Mouse (Mus musculus): ENCODE results near the gene Zfp362. TPM values are rescaled to one million over a fixed set of nuclear protein-coding genes. Genes with fewer than 3 reads are reported as not detected.

Gene Zfp362
- polyA plus RNA-seq, 1 experiment from 2014 or later, result 32.3 TPM

DNA sequence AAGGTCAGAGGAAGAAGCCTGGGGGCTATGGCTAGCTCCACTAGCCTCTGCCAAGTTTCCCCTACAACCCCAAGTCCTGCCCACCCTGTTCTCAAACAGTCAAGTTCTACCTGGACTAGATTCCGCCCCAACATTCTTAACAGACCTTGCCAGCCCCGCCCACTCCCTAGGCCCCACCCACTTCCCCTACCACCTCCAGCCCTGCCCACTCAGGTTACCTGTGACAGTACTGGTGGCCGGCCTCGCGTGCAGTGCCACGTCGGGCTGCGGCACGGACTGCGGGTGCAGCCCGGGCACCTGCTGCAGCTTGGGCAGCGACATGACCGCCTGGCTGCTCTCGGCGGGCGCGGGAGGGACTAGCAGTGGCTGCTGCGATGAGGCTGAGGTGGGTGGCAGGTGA, 16.2 kb downstream of the Zfp362 start:
- H3K9ac ChIP-seq (replicated peaks; ENCODE audit: low read depth, low read length), result no peak overlapping the region
- H3K4me1 ChIP-seq (ENCODE audit: control insufficient read depth, insufficient read depth, low read length), result no peaks in the 10 kb centered on the region
- H3K4me2 ChIP-seq (replicated peaks; ENCODE audit: low read depth, low read length), result no peak overlapping the region
- H3K27me3 ChIP-seq (ENCODE audit: control insufficient read depth, insufficient read depth, low read length), result no peaks in the 10 kb centered on the region
- H3K9me3 ChIP-seq (ENCODE audit: control insufficient read depth, low read depth, low read length), result no peaks in the 10 kb centered on the region
- H3K36me3 ChIP-seq (ENCODE audit: control insufficient read depth, insufficient read depth, low read length), result peaks cover 52% of the 10 kb centered on the region
- peak; percentile 51 for ATAC-seq (ENCODE audit: insufficient number of reproducible peaks, insufficient read depth, low FRiP score, low read depth)
- no peak overlapping the region for H3K4me3 ChIP-seq (ENCODE audit: low read depth, low read length)
- WGBS, result 43% methylated on average over 18 of the region's 18 CpGs
- no peak overlapping the region for H3K27ac ChIP-seq (ENCODE audit: low read length)

GRCm38 (mm10) chr4:128788108-128788507, 17.7 kb downstream of the Zfp362 start:
- Histone ChIP-seq H3K4me1 (ENCODE audit: control insufficient read depth, insufficient read depth, low read length) (no peaks in the 10 kb centered on the region), H3K36me3 (ENCODE audit: control insufficient read depth, insufficient read depth, low read length) (peaks cover 56% of the 10 kb centered on the region), H3K27me3 (ENCODE audit: control insufficient read depth, insufficient read depth, low read length) (no peaks in the 10 kb centered on the region), H3K9me3 (ENCODE audit: control insufficient read depth, low read depth, low read length) (no peaks in the 10 kb centered on the region), H3K4me3 (ENCODE audit: low read depth, low read length) (no peak overlapping the region), H3K4me2 (replicated peaks; ENCODE audit: low read depth, low read length) (no peak overlapping the region), H3K27ac (ENCODE audit: low read length) (no peak overlapping the region), H3K9ac (replicated peaks; ENCODE audit: low read depth, low read length) (no peak overlapping the region)
- no peak for ATAC-seq (ENCODE audit: insufficient number of reproducible peaks, insufficient read depth, low FRiP score, low read depth)
- WGBS, result 91% methylated on average over 4 of the region's 4 CpGs

GRCm38 (mm10) chr4:128787023-128787939, 18.6 kb downstream of the Zfp362 start:
- WGBS, result 92% methylated on average over 24 of the region's 24 CpGs

GRCm38 (mm10) chr4:128785921-128786654, 19.8 kb downstream of the Zfp362 start:
- Histone ChIP-seq H3K4me2 (replicated peaks; ENCODE audit: low read depth, low read length) (no peak overlapping the region), H3K4me3 (ENCODE audit: low read depth, low read length) (no peak overlapping the region), H3K27me3 (ENCODE audit: control insufficient read depth, insufficient read depth, low read length) (no peaks in the 10 kb centered on the region), H3K36me3 (ENCODE audit: control insufficient read depth, insufficient read depth, low read length) (peaks cover 73% of the 10 kb centered on the region), H3K9me3 (ENCODE audit: control insufficient read depth, low read depth, low read length) (no peaks in the 10 kb centered on the region), H3K4me1 (ENCODE audit: control insufficient read depth, insufficient read depth, low read length) (no peaks in the 10 kb centered on the region), H3K9ac (replicated peaks; ENCODE audit: low read depth, low read length) (no peak overlapping the region), H3K27ac (ENCODE audit: low read length) (no peak overlapping the region)
- WGBS, result 93% methylated on average over 11 of the region's 11 CpGs
- ATAC-seq (ENCODE audit: insufficient number of reproducible peaks, insufficient read depth, low FRiP score, low read depth), result 0 out of 2 replicates have a peak, but pooled peaks have one; percentile 10

More at GRCm38 (mm10) chr4:128787023-128787939, 18.6 kb downstream of the Zfp362 start:
- Histone ChIP-seq H3K27ac (ENCODE audit: low read length) (no peak overlapping the region), H3K36me3 (ENCODE audit: control insufficient read depth, insufficient read depth, low read length) (peaks cover 61% of the 10 kb centered on the region), H3K9ac (replicated peaks; ENCODE audit: low read depth, low read length) (no peak overlapping the region), H3K4me3 (ENCODE audit: low read depth, low read length) (no peak overlapping the region), H3K4me2 (replicated peaks; ENCODE audit: low read depth, low read length) (no peak overlapping the region), H3K4me1 (ENCODE audit: control insufficient read depth, insufficient read depth, low read length) (no peaks in the 10 kb centered on the region), H3K9me3 (ENCODE audit: control insufficient read depth, low read depth, low read length) (no peaks in the 10 kb centered on the region), H3K27me3 (ENCODE audit: control insufficient read depth, insufficient read depth, low read length) (no peaks in the 10 kb centered on the region)
- no peak for ATAC-seq (ENCODE audit: insufficient number of reproducible peaks, insufficient read depth, low FRiP score, low read depth)

GRCm38 (mm10) chr4:128784950-128785631, 20.8 kb downstream of the Zfp362 start:
- H3K36me3 ChIP-seq (ENCODE audit: control insufficient read depth, insufficient read depth, low read length), result peaks cover 81% of the 10 kb centered on the region
- H3K4me1 ChIP-seq (ENCODE audit: control insufficient read depth, insufficient read depth, low read length), result no peaks in the 10 kb centered on the region
- H3K9ac ChIP-seq (replicated peaks; ENCODE audit: low read depth, low read length), result no peak overlapping the region
- H3K27ac ChIP-seq (ENCODE audit: low read length), result no peak overlapping the region
- no peak overlapping the region for H3K4me2 ChIP-seq (replicated peaks; ENCODE audit: low read depth, low read length)
- WGBS, result 90% methylated on average over 15 of the region's 15 CpGs
- no peaks in the 10 kb centered on the region for H3K27me3 ChIP-seq (ENCODE audit: control insufficient read depth, insufficient read depth, low read length)
- H3K4me3 ChIP-seq (ENCODE audit: low read depth, low read length), result no peak overlapping the region
- no peak for ATAC-seq (ENCODE audit: insufficient number of reproducible peaks, insufficient read depth, low FRiP score, low read depth)
- no peaks in the 10 kb centered on the region for H3K9me3 ChIP-seq (ENCODE audit: control insufficient read depth, low read depth, low read length)

DNA sequence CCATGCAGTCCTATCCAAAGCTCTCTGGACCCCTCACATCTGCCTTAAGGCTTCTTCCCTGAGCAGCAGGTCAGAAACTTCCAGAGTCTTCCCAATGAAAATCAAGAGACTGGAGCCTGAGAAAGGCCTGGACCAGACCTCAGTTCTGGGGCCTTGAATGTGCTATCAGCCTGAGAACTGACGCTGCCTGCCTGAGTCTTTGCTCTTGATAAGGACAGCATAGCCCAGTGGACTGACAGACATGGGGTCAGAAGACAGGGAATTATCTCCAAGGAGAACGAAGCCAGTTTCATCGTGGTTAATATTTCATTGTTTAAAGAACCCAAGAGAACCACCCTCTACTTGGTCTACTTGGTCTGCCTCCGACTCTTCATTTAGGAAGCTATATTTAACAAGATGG, 23.2 kb downstream of the Zfp362 start:
- H3K9ac ChIP-seq (replicated peaks; ENCODE audit: low read depth, low read length), result no peak overlapping the region
- H3K27me3 ChIP-seq (ENCODE audit: control insufficient read depth, insufficient read depth, low read length), result no peaks in the 10 kb centered on the region
- no peak for ATAC-seq (ENCODE audit: insufficient number of reproducible peaks, insufficient read depth, low FRiP score, low read depth)
- no peak overlapping the region for H3K27ac ChIP-seq (ENCODE audit: low read length)
- no peaks in the 10 kb centered on the region for H3K9me3 ChIP-seq (ENCODE audit: control insufficient read depth, low read depth, low read length)
- H3K4me3 ChIP-seq (ENCODE audit: low read depth, low read length), result no peak overlapping the region
- peaks cover 86% of the 10 kb centered on the region for H3K36me3 ChIP-seq (ENCODE audit: control insufficient read depth, insufficient read depth, low read length)
- H3K4me2 ChIP-seq (replicated peaks; ENCODE audit: low read depth, low read length), result no peak overlapping the region
- 63% methylated on average over 4 of the region's 4 CpGs for WGBS
- H3K4me1 ChIP-seq (ENCODE audit: control insufficient read depth, insufficient read depth, low read length), result no peaks in the 10 kb centered on the region

DNA sequence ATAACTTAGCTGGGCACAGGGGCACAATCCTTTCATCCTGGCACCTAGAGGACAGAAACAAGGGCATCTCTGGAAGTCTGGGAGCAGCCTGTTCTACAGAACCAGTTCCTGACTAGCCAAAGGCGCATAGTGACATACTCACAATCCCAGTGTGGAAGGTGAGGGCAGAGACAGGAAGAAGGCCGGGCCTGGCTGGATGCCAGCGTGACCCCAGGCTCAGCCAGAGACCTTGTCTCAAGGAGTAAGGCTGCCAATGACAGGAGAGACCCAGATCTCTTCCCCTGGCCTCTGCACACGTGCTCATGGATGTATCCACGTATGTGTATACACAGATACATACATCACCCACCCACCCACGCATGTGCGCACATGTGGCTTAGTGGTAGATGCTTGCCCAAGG, 23.8 kb downstream of the Zfp362 start:
- Histone ChIP-seq H3K4me1 (ENCODE audit: control insufficient read depth, insufficient read depth, low read length) (no peaks in the 10 kb centered on the region), H3K9ac (replicated peaks; ENCODE audit: low read depth, low read length) (no peak overlapping the region), H3K4me3 (ENCODE audit: low read depth, low read length) (no peak overlapping the region), H3K27ac (ENCODE audit: low read length) (no peak overlapping the region), H3K9me3 (ENCODE audit: control insufficient read depth, low read depth, low read length) (no peaks in the 10 kb centered on the region), H3K4me2 (replicated peaks; ENCODE audit: low read depth, low read length) (no peak overlapping the region), H3K36me3 (ENCODE audit: control insufficient read depth, insufficient read depth, low read length) (peaks cover 82% of the 10 kb centered on the region), H3K27me3 (ENCODE audit: control insufficient read depth, insufficient read depth, low read length) (no peaks in the 10 kb centered on the region)
- 87% methylated on average over 7 of the region's 7 CpGs for WGBS
- ATAC-seq (ENCODE audit: insufficient number of reproducible peaks, insufficient read depth, low FRiP score, low read depth), result no peak

DNA sequence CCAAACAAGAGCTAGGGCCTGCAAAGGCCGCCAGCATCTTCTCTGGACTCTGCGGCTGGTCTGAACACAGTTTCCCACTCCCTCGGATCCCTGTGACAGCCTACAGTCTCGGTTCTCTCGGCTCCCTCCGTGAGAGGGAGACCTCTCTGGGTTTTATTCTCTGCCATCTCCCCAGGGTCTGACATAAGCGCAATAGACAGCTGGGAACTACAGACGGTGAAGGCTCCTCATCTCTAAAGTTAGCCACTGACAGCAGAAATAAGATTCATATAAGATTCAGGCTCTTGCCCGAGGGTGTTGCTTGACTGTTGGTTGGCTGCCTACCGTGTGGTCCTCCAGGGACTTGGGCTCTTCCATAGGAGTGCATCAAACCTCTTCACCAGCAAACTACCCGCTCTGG, 28.3 kb downstream of the Zfp362 start:
- peaks cover 88% of the 10 kb centered on the region for H3K36me3 ChIP-seq (ENCODE audit: control insufficient read depth, insufficient read depth, low read length)
- H3K27ac ChIP-seq (ENCODE audit: low read length), result no peak overlapping the region
- ATAC-seq (ENCODE audit: insufficient number of reproducible peaks, insufficient read depth, low FRiP score, low read depth), result no peak
- H3K4me3 ChIP-seq (ENCODE audit: low read depth, low read length), result no peak overlapping the region
- 84% methylated on average over 11 of the region's 11 CpGs for WGBS
- H3K4me2 ChIP-seq (replicated peaks; ENCODE audit: low read depth, low read length), result no peak overlapping the region
- H3K9ac ChIP-seq (replicated peaks; ENCODE audit: low read depth, low read length), result no peak overlapping the region
- no peaks in the 10 kb centered on the region for H3K27me3 ChIP-seq (ENCODE audit: control insufficient read depth, insufficient read depth, low read length)
- H3K4me1 ChIP-seq (ENCODE audit: control insufficient read depth, insufficient read depth, low read length), result no peaks in the 10 kb centered on the region
- no peaks in the 10 kb centered on the region for H3K9me3 ChIP-seq (ENCODE audit: control insufficient read depth, low read depth, low read length)
